Mouse (Mus musculus): ENCODE measurements at regions not wholly inside any gene's neighbourhood (a gene's known extent, or its start where the extent isn't known, plus 50 kb on each side); places are given as distances from the start of the nearest gene placed in this dataset.

DNA sequence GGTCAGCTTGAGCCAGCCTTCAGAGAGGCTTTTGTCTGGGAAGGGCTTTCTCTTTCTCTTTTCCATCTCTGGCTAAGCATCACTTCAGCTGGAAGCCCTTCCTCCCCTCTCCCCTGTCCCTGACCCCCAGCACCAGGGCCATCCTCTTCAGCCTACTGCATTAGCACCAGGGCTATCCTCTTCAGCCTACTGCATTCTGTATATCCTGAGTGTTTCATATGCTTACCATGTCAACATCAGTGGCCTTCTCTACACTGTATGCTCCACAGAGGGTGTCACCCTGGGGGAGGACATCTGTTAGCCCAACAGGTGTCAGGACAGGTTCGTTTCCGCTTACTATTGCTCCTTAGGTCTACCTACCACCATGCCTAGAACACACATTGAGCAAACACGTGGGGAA lies 282.5 kb downstream of the Rps24 start:
- no peak for DNase-seq (ENCODE audit: low spot score)

DNA sequence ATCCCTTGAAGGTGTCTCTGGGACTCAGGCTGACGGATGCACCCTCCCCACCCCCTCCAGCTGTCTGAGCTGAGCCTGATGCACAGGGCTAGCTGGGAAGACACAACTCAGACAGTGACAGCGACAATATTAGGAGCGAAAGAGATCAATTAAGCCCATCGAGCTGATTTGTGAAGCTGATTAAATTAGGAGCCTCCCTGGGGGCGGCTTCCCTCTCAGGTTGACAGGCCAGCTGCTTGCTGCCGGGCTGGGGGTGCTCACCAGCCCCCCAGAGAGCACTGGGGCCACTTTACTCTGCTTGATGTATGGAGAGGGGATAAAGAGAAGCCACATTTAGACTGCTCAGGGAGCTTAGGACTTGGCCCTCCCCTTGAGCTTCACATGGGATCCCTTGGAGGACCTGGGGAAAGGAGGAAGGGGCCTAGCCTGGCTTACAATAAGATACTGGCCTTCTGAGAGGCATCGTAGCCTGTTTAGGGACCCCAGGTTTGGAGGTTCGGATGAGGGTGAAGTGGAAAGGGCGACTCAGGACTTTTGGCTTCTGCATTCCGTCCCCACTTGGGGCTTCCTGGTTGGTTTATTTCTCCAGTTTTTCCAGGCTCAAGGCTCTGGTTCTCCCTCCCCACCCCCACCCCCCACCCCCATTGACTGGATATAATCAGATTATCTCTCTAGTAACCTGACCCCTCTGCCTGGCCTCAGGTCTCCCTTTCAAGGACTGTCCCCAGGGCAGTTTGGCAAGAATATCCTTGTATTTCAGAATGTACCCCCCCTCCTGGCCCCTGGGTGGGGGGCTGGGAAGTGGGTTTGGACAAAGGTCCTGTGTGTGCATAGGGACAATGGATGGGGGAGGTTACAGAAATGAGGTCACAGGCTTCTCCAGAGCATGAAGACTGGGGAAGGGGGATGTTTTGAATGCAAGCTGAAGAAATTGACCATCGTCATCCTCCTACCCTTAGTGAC lies 283.4 kb downstream of the Rps24 start:
- no peak for DNase-seq (ENCODE audit: low spot score)

DNA sequence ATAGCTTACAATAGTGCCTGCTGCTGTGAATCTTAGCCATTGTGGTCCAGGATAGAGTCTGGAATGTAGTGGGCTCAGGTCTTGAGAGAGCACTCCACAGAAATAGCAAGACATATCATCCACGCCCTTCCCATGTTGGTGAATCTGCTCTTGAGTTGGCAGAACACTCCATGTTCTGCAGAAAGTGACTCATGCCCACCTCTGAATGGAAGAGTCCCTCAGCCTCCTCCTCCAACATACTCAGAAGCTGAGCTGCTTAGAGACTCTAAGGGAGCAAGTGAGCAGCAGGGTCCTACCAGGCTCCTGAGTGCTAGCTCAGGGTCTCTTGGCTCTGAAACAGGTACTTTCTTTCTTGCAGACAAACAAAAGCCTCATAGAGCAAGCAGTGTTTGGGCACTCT lies 284.7 kb downstream of the Rps24 start:
- DNase-seq (ENCODE audit: low spot score): no peak

DNA sequence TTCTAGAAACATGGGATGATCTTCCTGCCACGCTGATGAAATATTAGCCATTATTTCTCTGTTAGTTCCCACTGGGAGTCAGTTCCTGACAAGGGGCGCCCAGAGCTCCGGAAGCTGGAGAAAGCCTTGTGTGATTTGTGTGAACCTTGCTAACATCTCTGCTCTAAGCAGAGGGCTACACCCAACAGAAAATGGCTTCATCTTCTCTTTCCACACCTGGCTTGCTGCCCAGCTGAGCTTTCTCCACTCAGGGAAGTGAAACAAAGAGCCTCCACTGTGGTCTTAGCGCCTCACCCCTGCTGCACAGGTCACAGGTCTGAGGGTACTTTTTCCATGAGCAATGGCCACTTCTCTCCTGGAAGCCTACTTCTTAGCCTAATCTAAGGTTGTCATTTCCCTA lies 285.2 kb downstream of the Rps24 start:
- no peak for DNase-seq (ENCODE audit: low spot score)

DNA sequence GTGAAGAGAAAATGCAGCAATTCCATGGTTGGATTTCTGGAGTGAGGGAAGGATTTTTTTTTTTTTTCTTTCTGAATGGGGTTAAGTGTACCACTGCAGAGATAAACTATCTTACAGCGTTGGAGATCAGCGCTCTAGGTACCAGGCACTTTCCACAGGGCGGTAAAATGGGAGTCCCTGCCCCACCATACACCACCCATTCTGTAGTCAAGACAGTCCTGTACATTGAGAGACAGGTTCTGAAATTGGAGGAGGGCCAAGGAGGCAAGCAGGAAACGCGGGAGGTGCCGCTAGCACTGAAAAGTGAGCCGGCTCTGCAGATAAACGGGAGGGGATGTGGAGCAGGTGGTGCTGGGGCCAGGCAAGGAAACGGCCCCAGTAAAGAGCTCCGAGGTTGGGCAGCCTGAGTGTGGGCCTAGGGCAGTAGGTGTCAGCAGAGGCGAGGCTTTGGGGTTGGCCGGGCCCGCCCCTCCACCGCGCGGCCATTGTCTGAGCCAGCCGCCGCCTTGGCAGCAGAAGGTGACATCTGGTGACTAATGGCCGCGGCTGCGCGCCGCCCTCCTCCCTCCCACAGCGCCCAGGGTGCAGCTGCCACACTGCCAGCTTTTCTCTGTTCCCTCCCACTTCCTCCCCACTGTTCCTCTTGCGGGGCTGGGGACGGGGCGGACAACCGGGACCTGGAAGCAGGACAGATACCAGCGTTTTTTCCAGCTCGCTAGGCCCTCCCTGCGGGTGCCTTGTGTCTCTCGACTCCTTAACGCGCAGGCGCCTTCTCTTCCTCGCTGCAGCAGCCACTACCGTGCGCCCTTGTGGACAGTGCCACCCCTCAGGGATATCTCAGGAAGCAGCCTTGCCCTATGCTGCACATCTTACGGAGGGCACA lies 292.1 kb downstream of the Rps24 start:
- peak; percentile 80 for DNase-seq (ENCODE audit: low spot score)

DNA sequence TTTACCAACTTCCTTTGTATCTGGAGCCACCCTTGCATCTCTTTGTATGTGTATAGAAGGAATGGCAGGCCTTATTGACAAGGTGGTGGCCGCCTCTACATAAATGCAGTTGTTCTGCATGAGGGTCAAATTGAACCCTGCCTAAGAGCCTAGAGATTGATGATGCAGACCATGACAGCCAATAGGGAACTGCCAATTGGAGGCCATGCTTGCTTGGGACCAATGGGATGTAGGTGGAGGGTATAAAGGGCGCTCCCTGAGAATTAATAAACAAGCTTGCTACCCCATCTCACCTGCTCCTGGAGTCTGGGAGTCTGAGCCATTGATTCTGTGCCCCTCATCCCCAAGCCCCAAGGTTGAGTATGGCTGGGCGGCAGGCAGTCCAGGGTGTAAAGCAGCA lies 294.7 kb downstream of the Rps24 start:
- no peak for DNase-seq (ENCODE audit: low spot score)

DNA sequence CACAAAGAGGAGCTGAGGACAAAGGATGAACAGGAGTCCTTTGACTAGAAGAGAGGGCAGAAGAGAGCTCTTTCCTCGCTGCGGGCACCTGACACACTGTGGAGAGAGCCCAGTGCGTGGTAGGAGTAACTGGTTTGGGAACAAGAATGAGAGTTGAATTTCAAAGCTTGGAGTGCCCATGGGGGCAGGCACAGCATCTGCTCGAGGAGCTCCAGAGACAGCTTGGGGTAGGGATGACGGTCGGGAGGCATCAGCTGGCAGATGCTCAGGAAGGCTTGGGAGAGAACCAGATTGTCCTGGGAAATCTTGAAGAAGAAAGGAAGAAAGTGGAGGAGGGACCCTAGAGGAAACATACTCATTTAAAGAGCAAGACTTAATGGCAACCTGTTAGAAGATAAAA lies 297.0 kb downstream of the Rps24 start:
- no peak for DNase-seq (ENCODE audit: low spot score)

DNA sequence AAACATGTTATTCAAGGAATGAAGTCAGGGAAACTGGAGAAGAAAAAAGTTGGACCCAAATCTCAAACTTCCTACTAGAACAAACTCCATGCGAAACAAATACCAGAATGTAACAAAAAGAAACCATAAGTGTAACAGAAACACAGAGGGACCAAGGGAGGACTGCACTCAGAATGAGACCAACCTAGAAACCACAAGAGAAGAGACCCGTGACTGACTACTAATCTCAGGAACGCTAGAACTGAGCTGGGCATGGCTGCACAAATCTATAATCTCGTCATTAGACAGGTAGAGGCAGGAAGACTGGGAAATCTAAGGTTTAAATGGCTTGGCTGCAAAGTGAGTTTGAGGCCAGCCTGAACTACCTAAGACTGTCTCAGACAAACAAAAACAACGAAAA lies 298.5 kb downstream of the Rps24 start:
- no peak for DNase-seq (ENCODE audit: low spot score)

DNA sequence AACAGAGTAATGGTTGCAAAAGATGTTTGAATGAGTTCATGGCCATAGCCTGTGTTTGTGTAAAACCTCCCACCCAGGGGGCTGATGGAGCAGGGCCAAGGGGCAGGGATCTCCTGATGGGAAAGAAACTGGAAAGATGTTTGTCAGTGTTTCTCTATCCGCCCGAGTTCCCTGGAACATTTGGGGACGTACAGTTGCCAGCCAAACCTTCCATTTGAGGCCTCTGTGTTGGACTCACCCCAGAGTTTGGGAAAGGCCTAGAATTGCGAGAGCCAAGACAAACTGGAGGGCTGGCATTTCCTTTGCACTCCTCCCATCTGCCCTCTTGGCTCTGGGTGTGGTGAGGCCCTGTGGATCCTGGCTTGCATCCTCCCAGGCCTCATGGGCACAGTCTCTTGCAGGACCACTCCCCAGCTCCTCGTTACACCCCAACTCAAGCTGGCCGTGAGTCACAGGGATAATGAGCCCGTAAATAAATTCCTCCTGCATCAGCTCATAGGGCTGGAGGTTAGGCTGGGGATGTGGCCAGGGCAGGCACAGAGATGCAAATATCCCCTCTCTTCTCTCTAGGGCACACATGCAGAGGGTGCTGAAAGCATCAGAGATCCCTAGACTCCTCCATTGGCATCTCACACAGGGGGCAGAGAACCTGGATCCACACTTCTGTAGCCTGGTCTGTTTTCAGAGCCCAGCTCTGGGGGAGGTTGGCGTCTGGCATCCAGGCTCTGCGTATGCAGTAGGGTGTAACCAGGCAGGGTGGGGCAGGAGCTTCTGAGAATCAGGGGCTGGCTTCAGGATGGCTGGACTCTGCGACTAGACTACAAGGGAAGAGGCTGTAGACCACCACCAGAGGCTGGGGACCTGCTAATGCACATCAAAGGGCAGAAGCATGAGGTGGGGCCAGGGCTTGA lies 306.7 kb downstream of the Rps24 start:
- DNase-seq (ENCODE audit: low spot score): no peak

DNA sequence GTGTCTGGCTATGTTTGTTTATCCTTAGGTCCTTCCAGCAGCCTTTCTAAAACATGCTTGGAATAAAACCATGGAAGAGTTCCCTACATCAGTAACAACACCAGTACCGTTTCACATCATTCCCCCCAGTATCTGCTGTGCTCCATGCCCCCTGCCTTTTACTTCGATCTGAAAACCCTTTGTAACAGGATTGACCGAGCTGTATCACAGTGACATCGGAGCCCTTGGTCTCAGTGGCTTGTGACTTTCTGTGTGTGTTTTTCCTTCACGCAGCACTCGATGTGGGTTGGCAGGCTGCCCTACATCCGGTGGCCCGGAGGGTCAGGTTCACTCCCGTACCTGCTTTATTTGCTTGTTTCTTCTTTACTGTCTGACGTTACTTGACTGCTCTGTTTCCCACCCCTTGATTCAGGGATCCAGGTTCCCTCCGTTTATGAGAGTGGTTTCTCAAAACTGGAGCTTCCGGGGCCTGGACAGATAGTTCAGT lies 307.5 kb downstream of the Rps24 start:
- no peak for DNase-seq (ENCODE audit: low spot score)

DNA sequence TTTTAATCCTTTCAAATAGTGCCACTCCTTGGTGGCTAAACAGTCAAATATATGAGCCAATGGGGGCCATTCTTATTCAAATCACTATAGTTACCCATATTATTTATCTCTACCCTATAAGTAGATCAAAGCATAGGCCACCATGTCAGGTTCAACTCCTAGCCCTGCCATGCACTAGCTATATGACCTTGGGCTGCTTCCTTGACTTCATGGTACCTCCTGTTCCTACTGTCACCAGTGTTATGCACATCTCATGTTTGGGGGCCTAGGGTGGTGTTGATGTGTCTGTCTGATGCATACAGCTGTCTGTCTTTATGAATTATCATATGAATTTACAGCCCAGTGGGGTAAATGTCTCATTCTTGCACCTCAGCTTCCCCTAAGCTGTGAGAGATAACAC lies 310.6 kb downstream of the Rps24 start:
- no peak for DNase-seq (ENCODE audit: low spot score)

DNA sequence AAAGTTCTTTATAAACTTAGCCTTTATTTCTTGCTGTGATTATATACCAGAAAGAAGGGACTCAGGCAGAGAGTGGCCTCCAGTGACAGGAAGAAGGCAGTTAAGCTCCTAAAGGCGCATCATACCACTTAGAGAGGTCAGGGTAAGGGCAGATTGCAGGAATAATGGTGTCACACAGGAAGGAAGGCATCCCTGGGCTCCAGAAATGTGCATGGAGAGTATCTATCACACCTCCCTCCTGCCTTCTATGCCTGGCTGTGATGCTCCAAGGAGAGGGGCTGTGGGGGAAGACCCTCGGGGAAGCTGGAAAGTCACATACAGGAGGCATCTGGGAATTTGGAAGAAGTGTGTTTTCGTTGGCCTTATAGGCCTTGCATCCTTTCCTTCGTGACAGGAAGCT lies 311.1 kb downstream of the Rps24 start:
- DNase-seq (ENCODE audit: low spot score): no peak

DNA sequence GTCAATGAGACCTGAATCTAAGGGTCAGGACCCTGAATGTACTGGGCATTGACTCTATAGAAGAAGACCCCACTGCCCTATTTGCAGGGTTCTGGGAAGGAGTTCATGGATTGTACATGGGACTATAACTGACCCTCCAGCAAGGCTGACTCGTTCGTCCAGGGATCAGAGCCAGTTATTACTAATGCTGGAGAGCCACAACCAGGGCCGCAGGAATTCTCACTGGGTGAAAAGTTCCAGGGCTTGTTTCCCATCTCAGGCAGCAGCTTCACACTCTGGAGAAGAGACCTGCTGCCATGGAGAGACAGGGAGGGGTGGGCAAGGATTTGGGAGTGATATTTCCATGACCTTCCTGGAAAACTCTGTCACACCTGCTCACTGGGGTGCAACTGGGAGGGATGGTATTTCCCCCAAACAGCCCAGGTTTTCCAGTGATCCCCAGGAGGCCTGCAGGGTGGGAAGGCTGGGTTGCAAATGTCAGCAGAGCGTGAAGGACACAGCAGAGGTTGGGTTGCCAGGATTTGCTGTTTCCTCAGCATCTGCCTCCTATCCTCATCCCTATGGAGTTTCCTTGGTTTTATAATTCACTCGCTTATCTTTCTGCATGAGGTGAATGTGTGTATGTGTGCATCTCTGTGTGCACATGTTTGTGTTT lies 316.2 kb downstream of the Rps24 start:
- no peak for DNase-seq (ENCODE audit: low spot score)

DNA sequence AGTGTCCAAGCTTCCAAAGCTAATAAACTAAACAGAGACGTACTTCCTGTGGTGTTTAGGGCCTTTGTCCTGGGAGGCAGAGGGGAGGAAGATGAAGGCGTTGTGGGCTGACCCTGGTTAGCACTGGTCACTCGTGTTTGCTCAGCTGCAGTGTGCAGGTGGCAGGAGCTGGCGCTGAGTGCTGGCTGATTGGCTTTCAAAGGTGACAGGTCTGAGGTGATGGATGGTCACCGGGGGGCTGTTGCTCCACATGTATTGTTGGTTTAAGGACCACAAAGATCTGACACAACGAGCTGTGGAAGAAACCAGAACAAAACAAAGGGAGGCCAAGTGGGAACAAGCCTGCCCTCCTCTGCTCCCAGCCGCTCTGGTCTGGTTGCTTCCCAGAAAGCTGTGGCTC lies 320.1 kb downstream of the Rps24 start:
- no peak for DNase-seq (ENCODE audit: low spot score)

DNA sequence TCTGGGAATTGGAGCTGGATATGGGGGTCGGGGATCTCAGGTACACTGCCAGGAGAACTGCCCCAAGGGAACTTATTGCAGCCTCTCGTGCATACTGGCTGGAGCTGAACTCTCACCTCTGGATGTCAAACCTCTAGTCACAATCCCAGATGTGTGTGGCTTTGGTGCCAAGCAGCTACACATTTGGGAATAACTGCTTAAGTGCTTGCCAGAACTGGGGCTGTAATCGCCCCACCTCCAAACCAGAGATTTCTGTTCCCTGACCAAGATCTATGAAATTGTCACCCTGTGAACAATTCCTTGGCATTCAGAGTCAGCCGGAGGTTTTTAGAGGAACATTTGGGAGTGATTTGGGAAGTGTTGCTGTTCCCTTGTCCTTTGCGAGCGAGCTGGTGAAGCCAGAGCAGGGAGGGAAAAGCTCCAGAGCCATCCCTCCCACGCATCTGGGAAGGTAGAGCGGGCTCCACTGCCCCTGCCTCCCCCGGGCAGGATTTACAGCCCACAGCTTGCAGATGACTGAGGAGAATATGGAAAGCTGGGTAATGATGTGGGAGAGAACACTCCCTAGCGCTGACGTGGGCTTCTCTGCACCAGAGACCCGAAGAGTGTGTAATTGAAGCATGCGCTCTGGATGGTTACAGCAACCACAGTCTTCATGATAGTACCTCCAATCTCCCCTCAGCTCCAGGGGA lies 336.1 kb downstream of the Rps24 start:
- DNase-seq (ENCODE audit: low spot score): no peak

DNA sequence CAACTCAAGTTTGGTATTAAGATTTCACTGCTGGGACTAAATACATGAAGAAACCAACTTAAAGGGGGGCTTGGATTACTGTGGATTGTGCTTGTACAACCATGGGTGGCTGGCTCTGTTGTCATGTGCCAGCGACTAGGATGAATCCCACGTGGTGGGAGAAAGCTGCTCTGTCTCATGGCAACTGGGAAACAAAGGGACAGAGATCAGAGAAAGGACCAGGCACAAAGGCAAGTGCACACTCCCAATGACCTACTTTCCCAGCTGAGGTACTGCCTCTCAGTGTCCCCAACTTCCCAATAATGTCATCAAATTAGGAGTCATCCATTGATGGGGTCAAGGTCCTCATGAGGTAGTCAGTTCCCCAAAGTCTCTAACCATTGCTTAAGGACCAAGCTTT lies 337.4 kb downstream of the Rps24 start:
- no peak for DNase-seq (ENCODE audit: low spot score)

DNA sequence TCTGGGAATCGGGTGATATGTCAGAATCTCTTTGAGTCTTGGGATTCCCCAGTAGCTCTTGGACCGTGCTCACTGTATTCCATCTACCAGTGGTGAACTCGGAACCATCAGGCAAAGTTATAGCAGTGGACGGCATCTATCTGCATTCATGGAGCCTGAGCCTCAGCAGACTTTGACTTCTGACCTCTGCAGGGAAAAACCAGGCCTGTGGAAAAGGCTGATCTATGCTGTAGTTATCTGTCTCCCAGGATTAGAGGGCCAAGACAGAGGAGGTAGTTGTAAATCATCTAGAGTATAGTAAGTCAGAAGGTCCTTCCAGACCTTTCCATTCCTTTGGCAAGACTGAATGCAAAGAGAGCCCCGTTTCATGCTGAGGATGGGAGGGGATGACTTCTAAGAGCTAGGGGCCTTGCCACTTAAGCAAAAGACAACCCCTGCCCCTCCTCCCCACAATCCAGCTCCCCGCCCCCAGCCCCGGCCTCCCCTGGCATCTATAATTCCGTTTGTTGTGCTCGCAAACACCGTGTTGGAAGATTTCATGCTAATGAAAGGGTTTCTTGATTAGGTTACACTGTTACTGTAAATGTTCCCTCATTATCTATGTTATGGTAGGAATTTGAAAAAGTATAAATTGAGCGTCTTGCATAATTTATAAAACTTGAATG lies 338.9 kb downstream of the Rps24 start:
- DNase-seq (ENCODE audit: low spot score): no peak

DNA sequence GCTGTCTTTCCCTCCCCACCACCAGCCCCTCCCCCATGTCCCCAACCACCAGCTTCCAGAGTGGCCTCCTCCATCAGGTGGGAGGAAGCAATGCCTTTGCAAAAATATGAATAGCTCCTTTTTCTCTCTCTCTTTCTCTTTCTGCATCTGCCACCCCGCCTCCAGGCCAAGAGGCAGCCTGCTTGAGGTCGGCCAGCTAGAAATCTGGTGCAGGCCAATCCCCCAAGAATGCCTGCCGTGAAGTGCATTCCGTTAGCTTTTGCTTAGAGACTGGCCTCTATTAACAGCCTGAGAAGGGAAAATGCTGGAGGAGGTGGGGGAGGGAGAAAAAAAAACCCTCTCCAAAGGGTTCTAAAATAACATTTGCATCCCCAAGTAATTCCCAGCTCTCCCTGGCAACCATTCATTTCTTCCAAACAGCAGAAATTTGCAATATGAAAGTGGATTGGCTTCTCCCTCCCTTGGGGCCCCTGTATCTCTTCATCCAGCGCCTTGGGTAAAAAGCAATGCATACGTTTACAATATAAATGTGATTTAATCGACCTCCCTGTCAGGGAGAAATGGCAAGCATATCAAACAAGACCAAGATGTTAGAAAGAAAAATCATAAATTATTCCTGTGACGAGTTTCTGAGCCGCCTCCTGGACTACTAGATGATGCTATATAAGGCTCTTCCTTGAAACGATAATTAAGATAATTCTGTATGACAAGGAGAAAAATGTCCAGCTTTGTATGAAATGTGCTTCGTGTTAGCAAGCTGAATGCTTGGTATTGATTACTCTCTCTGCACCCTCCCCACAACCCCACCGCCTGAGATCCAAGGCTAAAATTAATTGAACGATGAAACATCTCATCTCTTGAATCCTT lies 339.8 kb downstream of the Rps24 start:
- no peak for DNase-seq (ENCODE audit: low spot score)
